9 mouse cellular contexts compared by ENCODE assay signal in genomic region chr5:123827659-123828091, GRCm38 (mm10). TPM values are rescaled to one million over a fixed set of nuclear protein-coding genes. Genes with fewer than 3 reads are reported as not detected.
DNase-seq lines count a peak whose midpoint lies in the region; ATAC-seq and TF ChIP-seq lines count a peak whose summit lies in the region.
"Had no signal": no experiment of that assay in that cellular context is flagged by ENCODE, and none has a peak within 500 bp of the region (broad histone marks: within the 10 kb centered on the region; RNA-seq: fewer than 3 reads in every experiment).

No protein-coding gene starts in this region.

- H3K36me3 ChIP-seq in hindbrain, postnatal 0 days (ENCODE audit: insufficient read depth, low read length) = no peaks in the 10 kb centered on the region
- peaks cover 12% of the 10 kb centered on the region for H3K36me3 ChIP-seq in hindbrain, embryonic 10.5 days
- H3K36me3 ChIP-seq in hindbrain, embryonic 13.5 days = no peaks in the 10 kb centered on the region

- no peaks in the 10 kb centered on the region for H3K4me1 ChIP-seq in hindbrain, postnatal 0 days (ENCODE audit: insufficient read depth, low read length)
- no peaks in the 10 kb centered on the region for H3K4me1 ChIP-seq in hindbrain, embryonic 10.5 days (replicated peaks)
- H3K4me1 ChIP-seq in hindbrain, embryonic 13.5 days (replicated peaks) = 0 out of 2 replicates have a peak, but pooled peaks cover 4% of the 10 kb centered on the region

- DNase-seq in hindbrain, postnatal 0 days (ENCODE audit: low spot score) = peak; percentile 33
- no peak for DNase-seq in hindbrain, embryonic 10.5 days (ENCODE audit: low spot score)
- DNase-seq in NIH3T3 (ENCODE audit: low read depth) = peak; percentile 78
- DNase-seq in gastrocnemius, postnatal 10 days = peak; percentile 32
- DNase-seq in layer of hippocampus, adult 9-11 months = peak; percentile 61
- no peak for DNase-seq in cerebellum, adult 18-20 months
- no peak for DNase-seq in spleen, adult 12 weeks (ENCODE audit: low spot score)

- H3K9me3 ChIP-seq in hindbrain, postnatal 0 days (ENCODE audit: low read length) = no peaks in the 10 kb centered on the region
- no peaks in the 10 kb centered on the region for H3K9me3 ChIP-seq in hindbrain, embryonic 10.5 days
- no peaks in the 10 kb centered on the region for H3K9me3 ChIP-seq in hindbrain, embryonic 13.5 days

- H3K9ac ChIP-seq in hindbrain, postnatal 0 days (replicated peaks; ENCODE audit: low read length) = no peak overlapping the region
- H3K9ac ChIP-seq in hindbrain, embryonic 13.5 days = no peak overlapping the region

- H3K27ac ChIP-seq in hindbrain, postnatal 0 days = no peak overlapping the region
- no peak overlapping the region for H3K27ac ChIP-seq in hindbrain, embryonic 10.5 days
- H3K27ac ChIP-seq in hindbrain, embryonic 13.5 days = no peak overlapping the region
- H3K27ac ChIP-seq: macrophage had no signal

- TF ChIP-seq CTCF in hindbrain, postnatal 0 days (IDR thresholded peaks at IDR 0.05; ENCODE audit: low read depth) = peak; percentile 48

- ATAC-seq in hindbrain, postnatal 0 days = no peak
- no peak for ATAC-seq in hindbrain, embryonic 13.5 days (ENCODE audit: low FRiP score)

- H3K27me3 ChIP-seq in hindbrain, postnatal 0 days (ENCODE audit: insufficient read depth, low read length) = no peaks in the 10 kb centered on the region
- no peaks in the 10 kb centered on the region for H3K27me3 ChIP-seq in hindbrain, embryonic 10.5 days (ENCODE audit: insufficient read depth, poor library complexity, severe bottlenecking)
- no peaks in the 10 kb centered on the region for H3K27me3 ChIP-seq in hindbrain, embryonic 13.5 days

- 71% methylated on average over 6 of the region's 6 CpGs for WGBS in hindbrain, postnatal 0 days
- 81% methylated on average over 6 of the region's 6 CpGs for WGBS in hindbrain, embryonic 10.5 days
- 77% methylated on average over 6 of the region's 6 CpGs for WGBS in hindbrain, embryonic 13.5 days

- no peak overlapping the region for H3K4me2 ChIP-seq in hindbrain, postnatal 0 days (ENCODE audit: low read depth, low read length)
- H3K4me2 ChIP-seq in hindbrain, embryonic 13.5 days = no peak overlapping the region

- H3K4me3 ChIP-seq in hindbrain, postnatal 0 days (ENCODE audit: low read length) = no peak overlapping the region
- H3K4me3 ChIP-seq in hindbrain, embryonic 10.5 days = no peak overlapping the region
- no peak overlapping the region for H3K4me3 ChIP-seq in hindbrain, embryonic 13.5 days

RNA-seq across cellular contexts. Expression of gene Hcar2, which starts 37.6 kb away (rescaled TPM):
- total RNA-seq in hindbrain, postnatal 0 days (2014; rRNA removed) = not detected in 2 replicates
- polyA plus RNA-seq in hindbrain, postnatal 0 days (2015; fragmentation: Nextera tagmentation; extraction: Ambion mirVana) = not detected in 2 replicates
- 0.08 TPM in 1 of 2 replicates, not detected in the other for polyA plus RNA-seq in hindbrain, embryonic 10.5 days (2016; fragmentation: Nextera tagmentation; extraction: Ambion mirVana)
- under 1 TPM; 0.28 to 0.32 TPM for total RNA-seq in gastrocnemius, postnatal 10 days (2021)
- polyA plus RNA-seq in hindbrain, embryonic 13.5 days (2015; fragmentation: Nextera tagmentation; extraction: Ambion mirVana) = not detected in 2 replicates

RNA-seq across cellular contexts. Expression of gene Hcar1, which starts 52.1 kb away (rescaled TPM):
- 0.83 and 1.4 TPM in 2 replicates for total RNA-seq in hindbrain, postnatal 0 days (2014; rRNA removed)
- polyA plus RNA-seq in hindbrain, postnatal 0 days (2015; fragmentation: Nextera tagmentation; extraction: Ambion mirVana) = 0.63 and 0.88 TPM in 2 replicates
- not detected in 2 replicates for polyA plus RNA-seq in hindbrain, embryonic 10.5 days (2016; fragmentation: Nextera tagmentation; extraction: Ambion mirVana)
- total RNA-seq in gastrocnemius, postnatal 10 days (2021) = under 1 TPM; 0.54 to 0.84 TPM
- 0.34 and 0.39 TPM in 2 replicates for polyA plus RNA-seq in hindbrain, embryonic 13.5 days (2015; fragmentation: Nextera tagmentation; extraction: Ambion mirVana)
- polyA plus RNA-seq: macrophage had no signal

Comparison
In these comparisons a context has a peak if more than half of its experiments do, and no peak if none do; other contexts are left out.
1. DNase-seq: peak in hindbrain, postnatal 0 days (single experiment), NIH3T3 (single experiment), gastrocnemius, postnatal 10 days (single experiment) and layer of hippocampus, adult 9-11 months (single experiment); none in hindbrain, embryonic 10.5 days (single experiment), cerebellum, adult 18-20 months (0 of 2) and spleen, adult 12 weeks (single experiment).